Mouse (Mus musculus) E14TG2a.4 (cell line): ENCODE measurements around the gene Ssbp2.

Experiments
- CTCF ChIP-seq: conservative IDR thresholded peaks from 2 replicates; pipeline ENCODE4 v1.5.1; 2014; ENCODE audit warnings: low read length
- NANOG ChIP-seq: IDR thresholded peaks from 2 replicates; pipeline ENCODE4 v1.6.1; 2014; ENCODE audit warnings: borderline replicate concordance, low read length, mixed read lengths
- POU5F1 ChIP-seq: IDR thresholded peaks from 2 replicates; pipeline ENCODE4 v1.6.1; 2014; ENCODE audit warnings: low read length, borderline replicate concordance

GRCm38 (mm10) chr13:91478011-91478410, 17.9 kb downstream of the Ssbp2 start:
- TF ChIP-seq CTCF = no peak
- no peak for TF ChIP-seq POU5F1
- TF ChIP-seq NANOG = no peak
